Mouse (Mus musculus): ENCODE data around the gene Pcp4l1. TPM values are rescaled to one million over a fixed set of nuclear protein-coding genes. Genes with fewer than 3 reads are reported as not detected.

Gene Pcp4l1
- total and polyA plus RNA-seq, 2 experiments from 2014 or later = 23.5 to 53.6 TPM

DNA sequence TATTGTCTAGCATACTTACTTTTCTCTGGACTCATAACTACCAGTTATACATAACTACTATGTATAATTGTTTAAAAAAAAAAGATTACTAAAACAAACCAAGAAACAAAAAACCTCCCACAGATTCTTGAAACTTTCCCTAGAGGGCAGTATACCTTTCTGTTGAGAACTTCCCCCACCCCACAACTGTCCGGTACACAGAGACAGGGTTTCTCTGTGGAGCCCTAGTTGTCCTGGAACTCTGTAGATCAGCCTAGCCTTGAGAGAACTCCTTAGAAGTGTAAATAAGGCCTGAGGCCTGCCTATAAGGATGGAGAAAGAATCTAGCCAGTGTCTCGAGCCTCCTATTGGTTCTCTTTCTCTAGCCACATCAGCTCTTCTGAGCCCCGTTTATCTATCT, 31.8 kb downstream of the Pcp4l1 start:
- Histone ChIP-seq H3K4me2 (ENCODE audit: low read depth, low read length) (no peak overlapping the region), H3K27me3 (ENCODE audit: insufficient read depth, low read length) (no peaks in the 10 kb centered on the region), H3K27ac (no peak overlapping the region), H3K9me3 (ENCODE audit: low read length) (no peaks in the 10 kb centered on the region), H3K4me1 (ENCODE audit: insufficient read depth, low read length) (no peaks in the 10 kb centered on the region), H3K36me3 (ENCODE audit: insufficient read depth, low read length) (no peaks in the 10 kb centered on the region), H3K4me3 (ENCODE audit: low read length) (no peak overlapping the region), H3K9ac (replicated peaks; ENCODE audit: low read length) (no peak overlapping the region)
- peak; percentile 42 for TF ChIP-seq CTCF (IDR thresholded peaks at IDR 0.05; ENCODE audit: low read depth)
- 47% methylated on average over 3 of the region's 3 CpGs for WGBS
- DNase-seq (ENCODE audit: low spot score) (peak; percentile 49), ATAC-seq (no peak)

DNA sequence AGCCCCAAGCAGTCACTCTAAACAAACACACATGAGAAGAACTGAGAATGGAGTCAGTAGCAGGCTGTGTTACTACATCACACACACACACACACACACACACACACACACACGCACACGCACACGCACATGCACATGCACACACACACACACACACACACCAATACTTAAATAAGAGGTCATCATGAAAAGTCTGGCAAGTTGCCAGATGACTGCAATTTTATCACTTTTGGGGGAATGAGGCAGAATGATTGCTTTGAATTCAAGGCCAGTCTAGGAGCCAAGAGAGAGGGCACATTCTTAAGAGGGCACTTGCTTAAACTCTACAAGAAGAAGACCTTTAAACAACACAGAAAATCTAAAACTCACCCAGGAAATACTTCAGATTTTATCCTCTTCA, 33.5 kb downstream of the Pcp4l1 start:
- H3K9ac ChIP-seq (replicated peaks; ENCODE audit: low read length) = no peak overlapping the region
- H3K27me3 ChIP-seq (ENCODE audit: insufficient read depth, low read length) = 0 out of 2 replicates have a peak, but pooled peaks cover 6% of the 10 kb centered on the region
- no peaks in the 10 kb centered on the region for H3K36me3 ChIP-seq (ENCODE audit: insufficient read depth, low read length)
- H3K4me3 ChIP-seq (ENCODE audit: low read length) = no peak overlapping the region
- ATAC-seq (no peak), DNase-seq (ENCODE audit: low spot score) (no peak)
- no peak overlapping the region for H3K27ac ChIP-seq
- no peaks in the 10 kb centered on the region for H3K9me3 ChIP-seq (ENCODE audit: low read length)
- TF ChIP-seq CTCF (IDR thresholded peaks at IDR 0.05; ENCODE audit: low read depth) = no peak
- 100% methylated on average over 3 of the region's 3 CpGs for WGBS
- H3K4me2 ChIP-seq (ENCODE audit: low read depth, low read length) = no peak overlapping the region
- no peaks in the 10 kb centered on the region for H3K4me1 ChIP-seq (ENCODE audit: insufficient read depth, low read length)

DNA sequence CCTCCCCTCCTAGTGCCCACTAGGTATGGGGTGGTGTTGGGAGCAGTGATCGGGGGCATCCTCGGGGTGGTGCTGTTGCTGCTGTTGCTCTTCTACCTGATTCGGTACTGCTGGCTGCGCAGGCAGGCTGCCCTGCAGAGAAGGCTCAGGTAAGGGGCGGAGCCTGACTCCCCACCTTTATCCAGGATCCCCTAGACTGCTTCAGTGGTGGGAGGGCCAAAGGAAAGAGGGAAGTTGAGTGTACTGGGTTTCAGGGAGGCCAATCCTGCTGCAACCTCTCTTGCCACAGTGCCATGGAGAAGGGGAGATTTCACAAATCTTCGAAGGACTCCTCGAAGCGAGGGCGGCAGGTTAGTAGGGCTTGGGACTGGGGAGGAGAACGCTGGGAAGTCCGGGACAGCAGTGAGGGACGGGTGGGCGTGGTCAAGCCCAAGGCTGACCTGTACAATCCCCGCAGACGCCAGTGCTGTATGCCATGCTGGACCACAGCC, 36.5 kb downstream of the Pcp4l1 start:
- ATAC-seq (no peak), DNase-seq (ENCODE audit: low spot score) (no peak)
- H3K4me3 ChIP-seq (ENCODE audit: low read length) = peak overlapping the region; percentile 15
- peak overlapping the region; percentile 37 for H3K4me2 ChIP-seq (ENCODE audit: low read depth, low read length)
- no peaks in the 10 kb centered on the region for H3K4me1 ChIP-seq (ENCODE audit: insufficient read depth, low read length)
- no peak for TF ChIP-seq CTCF (IDR thresholded peaks at IDR 0.05; ENCODE audit: low read depth)
- H3K27ac ChIP-seq = no peak overlapping the region
- H3K9me3 ChIP-seq (ENCODE audit: low read length) = no peaks in the 10 kb centered on the region
- H3K27me3 ChIP-seq (ENCODE audit: insufficient read depth, low read length) = 0 out of 2 replicates have a peak, but pooled peaks cover 6% of the 10 kb centered on the region
- WGBS = 4% methylated on average over 15 of the region's 15 CpGs
- H3K9ac ChIP-seq (replicated peaks; ENCODE audit: low read length) = no peak overlapping the region
- H3K36me3 ChIP-seq (ENCODE audit: insufficient read depth, low read length) = no peaks in the 10 kb centered on the region

DNA sequence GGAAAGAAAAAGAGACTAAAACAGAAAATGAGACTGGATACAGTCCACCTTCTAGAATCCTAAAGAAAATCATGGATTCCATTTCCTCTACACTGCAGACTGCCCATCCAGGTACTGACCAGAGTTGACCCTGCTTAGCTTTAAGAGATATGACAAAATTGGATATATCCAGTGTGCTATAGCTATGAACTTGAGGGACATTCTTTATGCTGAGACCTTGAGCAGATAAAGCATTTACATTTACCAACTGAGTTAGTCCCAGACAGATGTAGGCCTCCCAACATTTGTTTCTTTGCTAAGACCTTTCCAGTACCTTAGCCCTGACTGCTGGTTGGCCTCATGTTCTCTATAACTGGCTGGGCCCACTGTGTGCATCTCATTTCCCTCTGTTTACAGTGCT, 38.1 kb downstream of the Pcp4l1 start:
- Histone ChIP-seq H3K9ac (replicated peaks; ENCODE audit: low read length) (no peak overlapping the region), H3K4me3 (ENCODE audit: low read length) (no peak overlapping the region), H3K4me1 (ENCODE audit: insufficient read depth, low read length) (no peaks in the 10 kb centered on the region), H3K27ac (no peak overlapping the region), H3K27me3 (ENCODE audit: insufficient read depth, low read length) (0 out of 2 replicates have a peak, but pooled peaks cover 6% of the 10 kb centered on the region), H3K4me2 (ENCODE audit: low read depth, low read length) (no peak overlapping the region), H3K9me3 (ENCODE audit: low read length) (no peaks in the 10 kb centered on the region), H3K36me3 (ENCODE audit: insufficient read depth, low read length) (no peaks in the 10 kb centered on the region)
- no peak for ATAC-seq
- no peak for TF ChIP-seq CTCF (IDR thresholded peaks at IDR 0.05; ENCODE audit: low read depth)
- DNase-seq (ENCODE audit: low spot score) = no peak

DNA sequence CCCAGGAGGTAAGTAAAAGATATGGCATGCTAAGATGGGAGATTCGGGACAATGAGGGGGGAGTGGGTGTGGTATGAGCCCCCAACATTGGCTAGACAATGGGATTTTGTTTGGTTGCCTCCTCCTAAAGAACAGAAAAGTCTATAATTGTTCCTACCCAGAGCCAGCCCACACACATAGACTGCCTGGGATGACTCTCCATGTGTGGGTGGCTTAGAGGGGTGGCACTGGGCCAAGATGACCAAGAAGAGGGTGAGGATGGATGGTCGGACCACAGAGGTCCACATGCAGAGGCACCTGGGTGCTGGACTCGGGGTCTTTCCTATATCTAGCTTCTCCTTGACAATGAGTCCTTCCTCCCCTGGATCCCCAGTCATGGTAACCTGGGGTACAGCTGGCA, 39.4 kb downstream of the Pcp4l1 start:
- ATAC-seq (no peak), DNase-seq (ENCODE audit: low spot score) (no peak)
- H3K36me3 ChIP-seq (ENCODE audit: insufficient read depth, low read length) = no peaks in the 10 kb centered on the region
- H3K9me3 ChIP-seq (ENCODE audit: low read length) = no peaks in the 10 kb centered on the region
- no peak overlapping the region for H3K27ac ChIP-seq
- 55% methylated on average over 3 of the region's 3 CpGs for WGBS
- no peak overlapping the region for H3K4me2 ChIP-seq (ENCODE audit: low read depth, low read length)
- H3K27me3 ChIP-seq (ENCODE audit: insufficient read depth, low read length) = 0 out of 2 replicates have a peak, but pooled peaks cover 6% of the 10 kb centered on the region
- no peak overlapping the region for H3K4me3 ChIP-seq (ENCODE audit: low read length)
- H3K9ac ChIP-seq (replicated peaks; ENCODE audit: low read length) = no peak overlapping the region
- H3K4me1 ChIP-seq (ENCODE audit: insufficient read depth, low read length) = no peaks in the 10 kb centered on the region
- TF ChIP-seq CTCF (IDR thresholded peaks at IDR 0.05; ENCODE audit: low read depth) = no peak

DNA sequence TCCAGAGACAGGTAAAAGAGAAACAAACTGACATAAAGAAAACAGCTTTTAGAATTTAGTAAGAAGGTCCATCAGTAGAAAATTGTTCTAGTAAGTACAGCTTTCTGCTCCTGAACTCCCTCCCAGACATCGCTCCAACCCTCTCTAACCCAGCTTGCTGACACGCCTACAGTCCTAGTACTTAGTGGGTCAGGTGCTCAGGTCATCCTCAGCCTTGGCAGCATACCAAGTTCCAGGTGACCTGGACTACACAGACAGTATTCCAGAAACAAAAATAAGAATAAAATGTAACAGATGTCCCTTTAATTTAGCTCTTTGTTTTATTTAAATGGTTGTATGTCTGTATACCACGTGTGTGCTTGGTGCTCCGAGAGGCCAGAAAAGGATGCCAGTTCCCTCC, 44.1 kb downstream of the Pcp4l1 start:
- no peak for TF ChIP-seq CTCF (IDR thresholded peaks at IDR 0.05; ENCODE audit: low read depth)
- no peaks in the 10 kb centered on the region for H3K9me3 ChIP-seq (ENCODE audit: low read length)
- no peak overlapping the region for H3K9ac ChIP-seq (replicated peaks; ENCODE audit: low read length)
- no peak for ATAC-seq
- peaks cover 3% of the 10 kb centered on the region; the same call in 1 of the 2 replicates for H3K4me1 ChIP-seq (ENCODE audit: insufficient read depth, low read length)
- H3K4me2 ChIP-seq (ENCODE audit: low read depth, low read length) = no peak overlapping the region
- no peaks in the 10 kb centered on the region for H3K36me3 ChIP-seq (ENCODE audit: insufficient read depth, low read length)
- no peaks in the 10 kb centered on the region for H3K27me3 ChIP-seq (ENCODE audit: insufficient read depth, low read length)
- no peak overlapping the region for H3K27ac ChIP-seq
- WGBS = 82% methylated on average over 4 of the region's 4 CpGs
- H3K4me3 ChIP-seq (ENCODE audit: low read length) = no peak overlapping the region
- DNase-seq (ENCODE audit: low spot score) = no peak

DNA sequence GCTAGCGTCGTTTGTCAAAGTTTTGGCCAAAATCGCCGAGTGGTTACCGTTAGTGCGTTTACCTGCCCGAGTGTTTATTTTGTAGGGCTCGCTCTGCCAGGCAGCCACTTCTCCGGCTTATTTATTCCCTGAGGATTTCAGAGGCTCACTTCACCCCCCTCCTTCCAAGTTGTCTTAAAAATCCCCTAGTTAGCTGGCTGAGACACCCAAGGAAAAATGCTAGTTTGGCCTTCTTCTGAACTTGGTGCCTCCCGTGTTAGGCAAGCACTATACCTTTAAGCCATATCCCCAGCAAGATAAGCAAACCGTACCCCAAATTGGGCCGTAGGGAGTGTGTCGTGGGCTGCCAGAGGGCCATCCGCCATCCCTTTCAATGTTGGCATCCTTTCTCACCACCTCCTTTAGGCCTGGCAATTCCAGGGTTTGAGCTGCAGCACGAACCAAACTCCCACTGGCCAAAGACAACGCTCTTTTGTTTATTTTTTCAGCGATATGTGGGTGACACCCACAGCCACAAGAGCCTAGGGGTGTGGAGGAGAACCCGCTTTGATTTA, 45.2 kb downstream of the Pcp4l1 start:
- peak overlapping the region; percentile 71 for H3K4me2 ChIP-seq (ENCODE audit: low read depth, low read length)
- H3K27me3 ChIP-seq (ENCODE audit: insufficient read depth, low read length) = no peaks in the 10 kb centered on the region
- peak overlapping the region; percentile 89 for H3K4me3 ChIP-seq (ENCODE audit: low read length)
- 3% methylated on average over 18 of the region's 18 CpGs for WGBS
- peaks cover 3% of the 10 kb centered on the region; the same call in 1 of the 2 replicates for H3K4me1 ChIP-seq (ENCODE audit: insufficient read depth, low read length)
- ATAC-seq (peak; percentile 15; the same call in 1 of the 2 replicates), DNase-seq (ENCODE audit: low spot score) (peak; percentile 43)
- H3K9ac ChIP-seq (replicated peaks; ENCODE audit: low read length) = peak overlapping the region; percentile 89
- peak overlapping the region; percentile 68 for H3K27ac ChIP-seq
- no peaks in the 10 kb centered on the region for H3K36me3 ChIP-seq (ENCODE audit: insufficient read depth, low read length)
- no peak for TF ChIP-seq CTCF (IDR thresholded peaks at IDR 0.05; ENCODE audit: low read depth)
- H3K9me3 ChIP-seq (ENCODE audit: low read length) = no peaks in the 10 kb centered on the region

All from hindbrain, postnatal 0 days (tissue).